Mouse (Mus musculus): ENCODE measurements at regions not wholly inside any gene's neighbourhood (a gene's known extent, or its start where the extent isn't known, plus 50 kb on each side); places are given as distances from the start of the nearest gene placed in this dataset.

DNA sequence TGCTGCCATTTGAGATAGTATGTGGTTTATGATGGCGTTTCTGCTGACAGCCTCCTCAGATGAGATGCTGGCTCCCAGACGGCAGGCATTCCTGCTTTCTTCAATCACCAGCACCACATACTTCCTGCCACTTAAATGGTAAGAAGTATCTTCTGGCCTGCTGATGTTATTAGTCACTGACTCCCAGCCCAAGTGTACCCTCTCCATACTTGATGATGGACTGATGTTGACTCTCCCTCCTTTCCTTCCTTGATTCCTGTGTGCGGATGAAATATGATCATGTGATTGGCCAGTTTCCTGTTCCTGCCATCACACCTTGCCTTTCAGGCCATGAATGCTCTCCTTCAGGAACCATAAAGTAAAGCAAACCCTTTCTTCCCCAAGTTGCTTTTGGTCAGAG is 50.8 kb upstream of the Rpl10-ps3 start:
- DNase-seq = no peak

- no peak for DNase-seq
Observed at GRCm38 (mm10) chr9:50396051-50396450, 51.3 kb upstream of the Rpl10-ps3 start.

DNA sequence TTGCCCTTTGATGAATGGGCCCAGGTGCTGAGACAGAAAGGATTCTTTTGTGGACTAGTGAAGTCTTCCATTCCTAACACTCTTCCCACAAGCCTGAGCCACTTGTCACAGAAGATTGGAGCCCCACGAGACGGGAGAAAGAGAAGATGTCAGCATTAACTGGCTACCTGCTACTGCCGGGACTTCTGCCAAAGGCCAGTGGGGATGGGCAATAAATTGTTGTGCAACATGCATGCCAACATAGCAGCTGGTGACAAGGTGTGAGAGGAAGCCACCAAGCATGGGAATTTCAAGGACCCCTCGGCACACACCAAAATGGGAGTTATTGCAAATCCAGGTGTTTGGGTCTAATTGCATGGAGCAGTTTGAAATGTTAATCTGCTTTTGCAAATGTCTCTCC is 63.6 kb upstream of the Rpl10-ps3 start:
- no peak for DNase-seq

DNA sequence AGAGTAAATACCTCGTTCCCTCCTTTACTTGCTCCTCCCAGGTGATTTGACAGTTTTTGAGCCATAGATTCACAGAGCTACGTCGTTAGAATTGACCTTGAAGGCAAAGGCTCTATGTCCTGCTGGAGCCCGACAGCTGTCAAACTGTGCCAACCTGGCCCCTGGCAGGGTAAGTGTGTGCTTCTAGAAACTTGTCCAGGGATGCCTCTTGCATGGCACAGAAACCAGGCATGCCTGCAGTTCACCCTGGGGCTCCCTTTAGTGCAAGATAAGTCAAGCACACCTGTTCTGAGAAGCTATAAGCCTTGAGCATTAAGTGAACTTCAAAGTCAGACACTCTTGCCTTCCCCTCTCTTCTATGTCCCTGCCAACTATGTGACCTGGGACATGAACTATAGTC is 64.1 kb upstream of the Rpl10-ps3 start:
- DNase-seq = no peak

DNA sequence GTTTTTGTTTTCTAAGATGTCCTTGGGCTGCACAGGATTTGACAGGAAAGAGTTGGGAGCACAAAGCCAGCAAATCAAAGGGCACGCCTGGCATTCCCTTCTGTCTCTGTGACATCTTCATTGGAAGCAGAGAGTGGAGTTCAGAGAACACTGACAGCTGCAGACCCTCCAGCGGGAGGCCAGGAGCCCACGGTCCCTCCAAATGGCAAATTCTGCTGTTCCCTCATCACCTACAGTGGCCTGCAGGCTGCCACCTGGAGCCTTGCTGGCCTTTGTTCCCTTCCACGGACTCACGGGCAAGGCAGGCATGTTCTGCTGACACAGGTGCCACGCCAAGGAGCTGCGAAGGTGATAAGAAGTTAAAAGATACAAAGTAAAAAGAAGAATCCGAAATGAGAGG is 68.2 kb upstream of the Rpl10-ps3 start:
- DNase-seq = no peak

DNA sequence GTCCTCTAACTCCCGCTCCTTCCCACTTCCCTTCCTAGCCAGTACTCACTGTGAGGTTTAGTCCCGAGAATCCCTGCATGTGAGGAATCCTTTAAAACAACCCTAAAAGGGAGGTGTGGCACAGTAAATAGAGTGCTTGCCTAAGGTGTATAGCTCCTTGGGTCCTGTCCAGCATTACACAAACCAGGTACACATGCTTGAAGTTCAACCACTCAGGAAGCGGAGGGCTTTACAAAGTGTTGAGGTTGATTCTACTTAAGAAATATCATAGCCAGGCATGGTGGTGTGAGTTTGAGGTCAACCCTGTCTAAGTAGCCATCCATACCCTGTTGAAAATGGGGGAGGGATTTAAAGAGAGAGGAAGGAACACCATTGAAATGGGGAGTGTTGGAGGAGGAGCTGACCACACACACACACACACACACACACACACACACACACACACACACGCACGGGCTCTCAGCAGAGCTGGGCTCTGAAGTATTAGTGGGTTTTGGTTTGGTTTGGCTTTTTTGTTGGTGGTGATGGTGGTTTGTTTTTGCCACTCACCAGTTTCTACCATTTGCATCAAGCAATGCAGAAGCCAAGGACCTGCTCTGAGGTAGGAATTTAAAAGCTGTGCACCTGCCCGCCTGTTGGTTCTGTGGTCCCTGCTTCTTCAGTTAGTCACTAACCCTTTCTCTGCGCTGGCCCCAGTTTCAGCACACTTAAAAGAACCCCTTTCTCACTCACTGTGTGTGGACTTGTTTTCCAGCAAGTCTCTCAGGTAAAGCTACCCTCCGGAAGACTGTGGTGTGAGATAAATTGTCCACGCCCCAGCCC is 69.0 kb upstream of the Rpl10-ps3 start:
- no peak for DNase-seq

DNA sequence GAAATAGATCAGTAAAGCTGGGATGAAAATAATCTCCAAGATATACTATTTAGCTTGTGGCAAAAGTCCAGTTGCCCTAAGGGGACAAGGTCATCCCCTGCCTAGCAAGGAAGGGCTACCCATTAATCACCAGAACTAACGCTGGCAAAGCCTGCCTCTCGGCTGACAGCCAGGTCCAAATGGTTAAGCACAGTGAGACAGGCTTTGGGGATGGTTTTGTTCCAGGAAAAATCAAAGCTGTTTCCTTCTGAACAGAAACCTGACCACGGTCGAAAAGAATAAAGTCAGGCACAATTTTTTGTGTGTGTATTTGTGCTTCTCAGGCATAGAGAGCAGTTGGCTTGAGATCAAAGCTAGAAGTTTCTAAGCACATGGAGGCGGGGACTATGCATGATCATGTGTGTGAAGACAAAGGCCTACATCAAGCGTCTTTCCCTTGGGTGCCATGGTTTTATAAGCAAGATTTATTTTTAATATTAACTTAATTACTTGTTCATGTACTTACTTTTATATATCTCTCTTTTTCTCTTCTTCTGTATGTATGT is 70.1 kb upstream of the Rpl10-ps3 start:
- DNase-seq = no peak

DNA sequence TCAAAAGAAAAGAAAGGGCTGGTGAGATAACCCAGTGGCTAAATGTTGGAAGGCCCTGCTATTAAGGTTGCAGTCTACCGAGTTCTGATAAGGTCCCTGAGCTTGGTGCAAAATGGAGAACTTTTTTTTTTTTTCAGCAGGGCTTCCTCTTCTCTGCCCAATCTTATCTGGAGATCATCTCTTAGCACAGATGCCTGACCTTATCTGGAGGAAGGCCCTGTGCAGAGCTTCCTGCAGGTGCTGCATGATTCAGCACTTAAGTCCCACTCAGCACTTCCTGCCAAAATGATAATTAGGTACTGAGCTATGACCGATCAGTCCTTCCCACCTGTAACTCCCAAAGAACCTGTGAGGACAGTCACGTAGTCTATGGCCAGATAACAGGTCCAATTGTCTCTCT is 71.9 kb upstream of the Rpl10-ps3 start:
- DNase-seq = no peak

DNA sequence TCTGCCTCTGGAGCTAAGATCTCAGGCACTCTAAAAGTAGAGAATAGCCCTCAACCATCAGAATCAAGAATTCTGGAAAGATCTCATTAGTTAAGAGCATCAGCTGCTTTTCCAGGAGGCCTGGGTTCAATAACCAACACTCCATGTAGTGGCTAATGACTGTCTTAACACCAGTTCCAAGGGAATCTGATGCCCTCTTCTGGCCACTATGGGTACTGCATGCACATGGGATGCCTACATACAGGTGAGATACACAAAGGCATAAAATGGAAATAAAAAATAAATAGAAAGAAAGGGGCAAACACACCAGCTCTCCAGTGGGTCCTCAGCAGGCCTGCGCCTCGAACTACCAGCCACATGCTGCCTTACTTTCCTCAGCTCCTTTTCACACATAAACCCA is 73.3 kb upstream of the Plet1 start:
- peak; percentile 38 for DNase-seq

DNA sequence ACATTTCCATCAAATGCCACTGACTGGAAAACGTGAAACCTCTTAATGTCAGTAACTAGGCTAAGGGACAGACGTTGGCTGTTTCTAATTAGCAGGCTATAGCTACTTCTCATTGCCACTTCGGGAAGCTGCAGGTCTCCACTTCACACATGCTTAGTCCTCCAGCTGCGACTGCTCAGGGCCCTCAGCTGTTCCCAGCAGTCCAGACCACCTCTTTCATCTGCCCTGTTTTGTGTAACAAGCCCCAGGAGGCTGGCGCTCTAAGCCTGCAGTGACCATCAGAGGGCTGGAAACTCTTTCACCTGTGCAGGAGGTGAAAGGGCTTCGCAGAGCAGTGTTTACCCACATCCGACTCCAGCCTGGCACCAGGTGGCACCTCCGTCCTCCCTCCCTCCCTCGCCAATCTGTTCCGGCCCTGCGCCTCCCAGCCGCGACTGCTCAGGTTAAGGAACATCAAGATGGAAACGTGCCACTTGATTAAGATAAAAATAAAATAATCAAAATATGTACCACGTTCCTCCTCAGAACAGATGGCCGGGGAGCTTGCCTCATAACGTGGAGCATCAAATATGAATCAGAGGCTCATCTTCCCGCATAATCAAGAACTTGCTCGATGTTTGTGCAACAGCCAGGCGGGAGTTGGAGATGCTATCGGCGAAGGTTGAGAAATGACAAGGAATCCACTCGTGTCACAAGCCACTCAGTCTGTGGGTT is 72.6 kb upstream of the Plet1 start:
- no peak for DNase-seq

DNA sequence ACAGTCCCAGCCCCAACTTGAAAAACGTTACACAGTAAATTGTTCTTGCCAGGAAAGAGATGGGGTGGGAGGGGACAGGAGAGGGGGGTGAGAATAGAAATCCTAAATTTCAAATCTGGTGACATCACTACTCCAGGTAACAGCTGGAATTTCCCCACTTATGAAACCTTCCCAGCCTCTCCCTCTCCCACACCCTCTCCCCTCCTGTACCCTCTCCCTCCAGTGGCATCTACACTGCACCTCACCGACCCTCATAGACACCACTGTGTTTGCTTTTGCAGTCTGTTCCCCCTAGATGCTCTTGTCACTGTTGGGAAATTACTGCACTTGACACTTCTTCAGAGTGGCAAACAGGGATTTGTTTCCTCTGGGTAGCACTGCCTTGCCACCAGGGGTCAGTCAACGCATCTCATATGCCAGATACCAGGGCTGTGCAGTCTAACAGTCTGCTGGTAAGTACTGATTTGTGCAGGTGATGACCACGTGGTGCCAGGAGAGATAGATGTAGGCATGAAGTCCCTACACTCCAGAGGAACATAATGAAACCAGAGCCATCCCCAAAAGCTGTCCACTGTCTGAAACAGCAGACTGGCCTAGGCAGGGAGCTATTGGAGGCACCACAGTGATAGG is 68.3 kb upstream of the Plet1 start:
- peak; percentile 30 for DNase-seq

DNA sequence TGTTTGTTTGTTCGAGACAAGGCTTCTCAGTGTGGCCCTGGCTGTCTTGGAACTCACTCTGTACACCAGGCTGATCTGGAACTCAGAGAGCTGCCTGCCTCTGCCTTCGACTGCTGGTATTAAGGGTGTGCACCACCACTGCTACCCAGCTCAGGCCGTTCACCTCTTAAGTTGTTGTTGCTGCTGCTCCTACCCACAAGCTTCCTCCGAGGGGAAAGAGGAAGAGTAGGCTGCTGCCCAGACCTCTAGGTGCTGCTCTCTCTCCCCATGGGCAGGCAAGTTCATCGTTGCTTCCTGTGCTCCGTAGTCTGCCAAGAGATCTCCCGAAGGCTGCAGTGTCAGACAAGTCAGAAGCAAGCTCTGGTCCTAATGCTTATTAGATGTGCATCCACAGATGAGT is 64.2 kb upstream of the Plet1 start:
- no peak for DNase-seq

DNA sequence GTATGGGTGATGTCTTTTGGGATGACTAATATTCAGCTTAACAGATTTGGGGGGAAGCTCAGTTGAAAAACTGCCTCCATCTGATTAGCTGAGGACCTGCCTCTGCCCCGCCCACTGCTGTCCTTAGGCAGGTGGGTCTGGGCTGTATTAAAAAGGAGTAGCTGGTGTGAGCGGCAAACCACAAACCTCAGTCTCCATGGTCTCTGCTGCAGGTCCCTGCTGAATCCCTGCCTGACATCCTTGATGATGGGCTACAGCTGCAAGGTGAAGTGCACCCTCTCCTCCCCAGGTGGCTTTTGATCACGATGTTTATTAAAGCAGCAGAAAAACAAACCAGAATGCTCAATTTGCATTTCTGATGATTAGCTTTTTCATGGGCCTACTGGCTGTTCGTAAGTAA is 60.8 kb upstream of the Plet1 start:
- DNase-seq = no peak

GRCm38 (mm10) chr9:50433978-50434377 is 60.3 kb upstream of the Plet1 start:
- DNase-seq = peak; percentile 21

- peak; percentile 89 for DNase-seq
Observed at GRCm38 (mm10) chr9:50437830-50438722, 56.2 kb upstream of the Plet1 start.

DNA sequence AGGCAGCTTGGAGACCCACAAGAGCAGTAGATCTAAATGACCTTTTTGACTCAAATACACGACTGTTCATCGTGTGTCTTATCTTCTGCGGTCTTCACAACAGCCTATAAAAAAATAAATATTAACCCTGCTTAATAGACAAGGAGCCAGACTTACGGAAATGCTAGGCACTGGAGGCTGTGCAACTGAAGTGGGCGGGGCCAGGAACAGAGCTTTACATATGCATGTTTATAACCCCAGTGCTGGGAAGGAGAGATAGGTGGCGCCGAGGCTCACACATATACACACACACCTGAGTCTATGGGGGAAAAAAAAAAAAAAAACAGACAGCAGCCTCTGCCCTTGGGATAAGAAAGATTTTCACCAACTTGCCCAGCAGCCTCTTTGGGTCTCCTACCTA is 55.6 kb upstream of the Plet1 start:
- no peak for DNase-seq

- DNase-seq = no peak
Observed at GRCm38 (mm10) chr9:50440222-50440621, 54.1 kb upstream of the Plet1 start.

GRCm38 (mm10) chr9:50440689-50441088 is 53.6 kb upstream of the Plet1 start:
- peak; percentile 46 for DNase-seq

DNA sequence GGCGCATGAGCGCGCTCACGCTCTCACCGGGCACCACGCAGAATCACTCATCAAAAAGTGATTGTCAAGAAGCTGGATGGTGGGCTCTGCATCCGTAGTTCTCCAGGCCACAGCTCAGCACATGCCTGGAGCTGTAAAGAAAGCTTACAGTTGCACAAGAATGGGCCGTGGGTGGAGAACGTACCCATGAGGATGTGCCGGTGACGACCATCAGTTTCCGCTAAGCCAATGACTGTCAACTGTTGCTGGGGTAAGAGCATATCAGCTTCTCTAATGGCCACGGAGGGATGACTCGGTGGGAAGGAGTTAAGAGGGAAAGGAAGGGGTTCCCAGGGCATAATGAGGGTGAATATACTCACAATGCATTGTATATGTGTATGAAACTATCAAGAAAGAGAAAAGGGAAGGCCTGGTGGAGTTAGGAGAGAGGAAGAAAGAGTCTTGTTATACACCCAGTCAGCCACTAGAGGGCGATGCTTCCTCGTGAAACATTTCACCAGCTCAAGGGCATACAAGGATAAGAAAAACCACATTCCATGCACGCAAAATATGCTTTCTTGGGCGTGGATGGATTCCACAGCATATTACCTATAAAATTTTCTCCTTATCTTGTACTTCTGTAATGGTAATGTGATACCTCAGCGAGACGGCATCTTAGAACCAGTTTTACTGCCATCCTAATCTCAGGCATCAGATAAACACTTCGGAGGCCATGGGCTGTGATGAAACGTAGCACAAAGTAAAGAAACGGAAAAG is 50.4 kb upstream of the Plet1 start:
- DNase-seq = peak; percentile 84

Data from retina, postnatal 1 day (tissue).